Mouse (Mus musculus) MEL (cell line): ENCODE results near the gene Per1.

Experiments used
- CTCF ChIP-seq, 3 experiments: IDR thresholded peaks in 2 of 3; conservative IDR thresholded peaks in 1 of 3; 2 replicates each; pipeline ENCODE4 v1.5.1; 2011 to 2012; ENCODE audit warnings: low read length in 3 of 3, low read depth in 2 of 3, mild to moderate bottlenecking in 2 of 3, improper control_type of control experiment in 1 of 3, inconsistent platforms in 1 of 3, mixed read lengths in 1 of 3, moderate library complexity in 1 of 3; ENCODE audit not compliant: control insufficient read depth in 1 of 3, insufficient read depth in 1 of 3, poor library complexity in 1 of 3, severe bottlenecking in 1 of 3
- ELF1 ChIP-seq: IDR thresholded peaks from 2 replicates; pipeline ENCODE4 v1.6.1; 2014; ENCODE audit warnings: low read depth, mild to moderate bottlenecking, inconsistent platforms, low read length, improper control_type of control experiment, moderate library complexity
- EP300 ChIP-seq, 2 experiments: IDR thresholded peaks; 2 replicates each; pipeline ENCODE4 v1.6.1; 2011; ENCODE audit warnings: improper control_type of control experiment in 2 of 2, low read length in 2 of 2, low read depth in 1 of 2, mild to moderate bottlenecking in 1 of 2
- GABPA ChIP-seq: IDR thresholded peaks from 2 replicates; pipeline ENCODE4 v1.6.1; 2012; ENCODE audit warnings: low read depth, mild to moderate bottlenecking, inconsistent platforms, low read length, improper control_type of control experiment, moderate library complexity
- KAT2A ChIP-seq: conservative IDR thresholded peaks from 2 replicates; pipeline ENCODE4 v1.6.1; 2012; ENCODE audit warnings: low read depth, low read length, improper control_type of control experiment, inconsistent platforms
- MAZ ChIP-seq: IDR thresholded peaks from 2 replicates; pipeline ENCODE4 v1.6.1; 2012; ENCODE audit warnings: low read depth, mild to moderate bottlenecking, inconsistent platforms, low read length, improper control_type of control experiment
- NELFE ChIP-seq: IDR thresholded peaks from 2 replicates; pipeline ENCODE4 v1.6.1; 2011; ENCODE audit warnings: low read depth, low read length, improper control_type of control experiment
- POLR2A ChIP-seq, 2 experiments: IDR thresholded peaks; 2 replicates each; pipeline ENCODE4 v1.6.1; 2011 to 2012; ENCODE audit warnings: low read length in 2 of 2, mild to moderate bottlenecking in 2 of 2, control low read depth in 1 of 2, improper control_type of control experiment in 1 of 2, low read depth in 1 of 2, moderate library complexity in 1 of 2; ENCODE audit not compliant: control insufficient read depth in 1 of 2, insufficient read depth in 1 of 2, poor library complexity in 1 of 2
- USF2 ChIP-seq, 2 experiments: IDR thresholded peaks; 2 replicates each; pipeline ENCODE4 v1.6.1; 2011 to 2012; ENCODE audit warnings: improper control_type of control experiment in 2 of 2, low read length in 2 of 2, borderline replicate concordance in 1 of 2, inconsistent platforms in 1 of 2, low read depth in 1 of 2, mild to moderate bottlenecking in 1 of 2; ENCODE audit not compliant: insufficient read depth in 1 of 2
- ZKSCAN1 ChIP-seq: IDR thresholded peaks from 2 replicates; pipeline ENCODE4 v1.6.1; 2012; ENCODE audit warnings: low read depth, mild to moderate bottlenecking, inconsistent platforms, low read length, improper control_type of control experiment, moderate library complexity

GRCm38 (mm10) chr11:69109032-69109900, 14.2 kb downstream of the Per1 start:
- TF ChIP-seq POLR2A (IDR thresholded peaks at IDR 0.05; ENCODE audit: control insufficient read depth in 1 of 2, insufficient read depth in 1 of 2, low read depth in 1 of 2, low read length in 2 of 2, poor library complexity in 1 of 2) (no peak), CTCF (IDR thresholded peaks at IDR 0.05 in 2 of 3, conservative IDR thresholded peaks at IDR 0.05 in 1 of 3; ENCODE audit: control insufficient read depth in 1 of 3, insufficient read depth in 1 of 3, low read depth in 2 of 3, low read length in 3 of 3, poor library complexity in 1 of 3, severe bottlenecking in 1 of 3) (no peak), GABPA (no peak), KAT2A (no peak), ZKSCAN1 (no peak), MAZ (no peak), EP300 (IDR thresholded peaks at IDR 0.05; ENCODE audit: low read depth in 1 of 2, low read length in 2 of 2) (no peak), USF2 (IDR thresholded peaks at IDR 0.05; ENCODE audit: borderline replicate concordance in 1 of 2, insufficient read depth in 1 of 2, low read depth in 1 of 2, low read length in 2 of 2) (no peak), ELF1 (no peak), NELFE (no peak)
